Mouse (Mus musculus) embryonic fibroblast, embryonic 13.5 days (primary cell): ENCODE results near the gene B3gnt8.

Source experiments
- CTCF ChIP-seq: IDR thresholded peaks from 2 replicates; pipeline ENCODE4 v1.5.1; 2011; ENCODE audit warnings: mild to moderate bottlenecking, control low read depth, low read length, moderate library complexity, borderline replicate concordance; ENCODE audit not compliant: insufficient read depth
- POLR2A ChIP-seq: IDR thresholded peaks from 2 replicates; pipeline ENCODE4 v1.6.1; 2011; ENCODE audit warnings: low read depth, mild to moderate bottlenecking, control low read depth, low read length, moderate library complexity

DNA sequence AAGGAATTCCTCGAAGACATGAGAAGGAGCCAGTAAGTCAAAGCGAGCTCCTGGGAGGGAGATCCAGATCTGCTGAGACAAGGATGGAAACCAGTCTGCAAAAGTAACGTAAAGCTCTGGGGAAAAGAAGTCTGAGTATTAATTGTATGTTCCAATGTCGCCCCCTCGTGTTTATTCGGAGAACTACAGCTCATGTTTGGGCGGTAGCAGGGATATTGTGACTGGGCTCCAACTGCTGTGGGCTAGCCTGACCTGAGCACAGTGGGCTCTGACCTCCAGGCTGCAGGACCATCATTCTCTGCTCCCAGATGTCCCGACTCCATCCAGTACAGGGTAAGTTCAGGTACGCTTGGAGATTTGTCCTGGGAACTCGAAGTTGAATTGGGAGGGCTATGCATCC is 26.8 kb upstream of the B3gnt8 start:
- TF ChIP-seq POLR2A (no peak), CTCF (no peak)
